Mouse (Mus musculus): Measurements from ENCODE around the gene Fam104a.

DNA sequence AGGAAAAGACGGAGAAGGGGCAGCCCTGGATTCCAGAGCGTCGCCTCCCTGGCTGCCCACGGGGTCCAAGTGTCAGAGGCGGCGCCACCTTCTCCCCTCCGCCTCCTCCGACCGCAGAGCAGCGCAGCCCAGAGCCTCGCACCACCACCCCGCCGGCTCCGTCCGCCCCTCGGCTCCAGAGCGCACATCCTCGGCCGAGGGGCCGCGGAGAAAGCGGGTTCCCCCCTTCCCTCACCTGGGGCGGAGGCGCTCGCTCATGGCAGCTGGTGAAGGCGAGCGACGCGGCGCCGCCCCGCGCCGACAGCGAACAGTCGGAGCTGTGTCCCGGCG lies 363 bp downstream of the Fam104a start:
- TF ChIP-seq CTCF (conservative IDR thresholded peaks at IDR 0.05; ENCODE audit: insufficient read depth, insufficient read length, low read depth, low read length) (no peak), POLR2A (IDR thresholded peaks at IDR 0.05; ENCODE audit: low read depth, low read length) (no peak)

Data from kidney, adult 2 months (tissue).